Mouse (Mus musculus): ENCODE results near the gene Arid2. TPM values are rescaled to one million over a fixed set of nuclear protein-coding genes. Genes with fewer than 3 reads are reported as not detected.
"Not testable (repeated sequence)": the region's sequence is repeated elsewhere in the genome, so short reads cannot be mapped to it uniquely, and the experiment has no call there.

Arid2 gene
- polyA plus RNA-seq, 1 experiment = 35.6 TPM

DNA sequence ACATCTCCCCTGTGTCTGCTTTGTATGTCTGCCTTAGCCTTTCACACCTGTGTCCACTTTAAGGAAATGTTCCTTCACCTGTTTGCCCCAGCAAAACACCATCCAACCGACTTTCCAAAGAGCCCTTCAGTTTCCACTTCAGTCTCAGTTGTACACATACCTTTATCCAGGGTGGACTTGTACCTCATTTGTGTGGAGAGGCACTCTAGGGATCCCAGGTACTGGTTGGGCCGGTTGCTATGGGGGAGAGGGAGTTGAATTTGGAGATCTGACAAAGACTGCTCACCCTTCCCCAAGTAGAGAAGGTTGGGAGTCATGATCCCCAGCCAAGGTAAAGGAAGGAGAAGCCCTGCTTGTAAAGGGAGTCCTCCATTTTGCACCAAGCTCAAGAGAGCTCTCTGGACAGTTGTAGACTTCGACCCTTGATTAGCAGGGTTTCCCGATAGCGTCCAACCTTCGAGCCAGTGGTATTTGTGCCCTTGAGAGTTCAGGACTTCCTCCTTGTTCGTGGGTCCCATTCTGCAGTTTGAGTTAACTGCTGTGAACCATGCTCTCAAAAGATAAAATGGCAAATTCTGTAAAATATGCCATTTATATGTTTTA is 38.5 kb downstream of the Arid2 start:
- H3K4me3 ChIP-seq (ENCODE audit: insufficient read depth, low read depth, low read length) = no peak overlapping the region
- WGBS = 94% methylated on average over 7 of the region's 7 CpGs
- TF ChIP-seq POLR2A (IDR thresholded peaks at IDR 0.05; ENCODE audit: insufficient read depth, low read depth, low read length) (no peak), CTCF (IDR thresholded peaks at IDR 0.05; ENCODE audit: insufficient read depth, low read depth, low read length) (no peak)
- no peak overlapping the region for H3K27ac ChIP-seq (ENCODE audit: insufficient read depth, low read depth, low read length)
- H3K4me1 ChIP-seq (ENCODE audit: control insufficient read depth, insufficient read depth, low read length) = no peaks in the 10 kb centered on the region; the same call in 1 of the 2 replicates

DNA sequence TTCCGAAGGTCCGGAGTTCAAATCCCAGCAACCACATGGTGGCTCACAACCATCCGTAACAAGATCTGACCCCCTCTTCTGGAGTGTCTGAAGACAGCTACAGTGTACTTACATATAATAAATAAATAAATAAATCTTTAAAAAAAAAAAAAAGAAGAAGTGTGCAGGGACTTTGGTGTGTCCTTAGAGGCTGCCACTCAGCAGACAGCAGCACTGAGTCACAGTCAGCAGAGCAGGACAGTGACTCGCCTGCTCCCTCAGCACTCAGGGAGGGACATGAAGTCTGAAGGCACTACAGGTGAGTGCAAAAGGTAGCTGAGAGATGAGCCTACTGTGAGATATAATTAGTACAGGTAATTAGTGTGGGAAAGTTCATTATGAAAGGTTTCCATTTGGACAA is 41.4 kb downstream of the Arid2 start:
- H3K27ac ChIP-seq (ENCODE audit: insufficient read depth, low read depth, low read length); H3K4me1 ChIP-seq (ENCODE audit: control insufficient read depth, insufficient read depth, low read length); H3K4me3 ChIP-seq (ENCODE audit: insufficient read depth, low read depth, low read length): not testable (repeated sequence)
- 94% methylated on average over 4 of the region's 4 CpGs for WGBS

DNA sequence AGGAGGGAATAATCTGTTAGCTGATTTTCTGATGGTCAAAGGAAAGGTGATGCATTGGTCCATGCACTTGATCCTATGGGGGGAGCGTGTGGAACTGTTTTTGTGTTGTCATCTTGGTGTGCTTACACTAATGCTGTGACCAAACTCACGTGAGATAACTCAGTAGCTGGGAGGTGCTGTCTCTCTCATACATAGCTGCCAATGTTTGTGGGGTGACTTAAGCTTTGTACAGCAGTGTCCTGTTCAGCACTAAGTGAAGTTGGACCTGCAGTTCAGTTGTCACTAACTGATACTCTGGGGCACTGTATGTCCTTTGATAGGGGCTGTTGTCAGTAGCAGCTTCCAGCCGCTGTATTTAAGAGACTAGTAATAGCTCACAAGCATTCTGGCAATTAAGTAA is 43.2 kb downstream of the Arid2 start:
- H3K4me3 ChIP-seq (ENCODE audit: insufficient read depth, low read depth, low read length) = no peak overlapping the region
- H3K4me1 ChIP-seq (ENCODE audit: control insufficient read depth, insufficient read depth, low read length) = peaks cover 5% of the 10 kb centered on the region
- 65% methylated on average over 3 of the region's 3 CpGs for WGBS
- TF ChIP-seq CTCF (IDR thresholded peaks at IDR 0.05; ENCODE audit: insufficient read depth, low read depth, low read length) = no peak
- no peak overlapping the region for H3K27ac ChIP-seq (ENCODE audit: insufficient read depth, low read depth, low read length)

DNA sequence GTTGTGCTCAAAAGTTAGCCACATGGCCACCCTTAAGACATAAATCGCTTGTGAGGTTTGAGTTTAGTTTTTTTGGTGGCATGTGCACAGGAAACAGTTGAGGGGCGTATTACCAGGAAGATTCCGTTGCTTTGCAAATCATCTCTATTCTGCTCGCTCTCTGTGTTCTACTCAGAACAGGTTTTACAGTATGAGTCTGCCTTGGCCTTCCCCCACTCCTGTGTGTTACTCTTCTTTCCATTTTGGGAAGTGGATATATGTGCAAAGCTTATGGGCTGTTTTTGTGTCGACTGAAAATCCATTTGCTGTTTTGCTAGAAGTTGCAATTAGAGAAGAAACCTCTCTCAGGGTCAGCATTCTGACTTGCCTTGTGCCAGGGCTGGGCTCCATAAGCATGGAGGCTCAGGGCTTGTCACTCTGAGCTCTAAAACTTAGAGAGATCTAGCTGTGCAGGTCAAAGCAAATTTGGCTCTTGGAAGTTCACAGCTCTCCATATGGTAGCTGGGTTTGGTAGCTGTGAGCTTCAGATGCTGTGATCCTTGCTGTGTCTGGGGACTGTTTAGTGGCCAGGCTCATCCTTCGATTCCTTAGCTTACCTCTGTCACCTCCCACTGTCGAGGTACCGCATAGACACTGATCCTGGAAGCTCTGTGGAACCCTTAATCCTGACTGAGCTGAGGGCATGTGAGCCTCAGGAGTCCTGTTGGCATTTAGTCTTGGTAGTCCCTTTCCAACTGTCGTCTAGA is 45.3 kb downstream of the Arid2 start:
- TF ChIP-seq POLR2A (IDR thresholded peaks at IDR 0.05; ENCODE audit: insufficient read depth, low read depth, low read length) (no peak), CTCF (IDR thresholded peaks at IDR 0.05; ENCODE audit: insufficient read depth, low read depth, low read length) (no peak)
- Histone ChIP-seq H3K4me1 (ENCODE audit: control insufficient read depth, insufficient read depth, low read length) (peaks cover 5% of the 10 kb centered on the region), H3K4me3 (ENCODE audit: insufficient read depth, low read depth, low read length) (no peak overlapping the region), H3K27ac (ENCODE audit: insufficient read depth, low read depth, low read length) (no peak overlapping the region)
- 75% methylated on average over 9 of the region's 9 CpGs for WGBS

DNA sequence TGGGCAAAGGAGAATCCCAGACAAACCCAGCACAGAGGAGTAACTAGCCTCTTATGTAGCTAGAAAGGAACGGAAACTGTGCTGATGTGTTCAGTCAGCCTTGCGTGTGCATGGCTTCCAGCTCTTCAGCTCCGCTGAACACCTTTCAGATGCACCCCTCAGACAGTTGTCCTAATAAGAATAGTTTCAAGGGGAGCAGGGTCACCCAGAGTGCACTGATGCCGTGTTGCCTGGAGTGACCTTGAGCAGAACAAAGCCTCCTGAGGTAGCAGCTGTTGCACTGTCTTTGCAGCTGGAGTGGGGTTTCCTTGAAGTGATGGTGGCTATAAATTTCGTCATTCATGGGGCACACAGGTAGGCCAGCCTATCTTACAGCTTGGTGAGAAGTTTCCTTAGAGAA is 46.0 kb downstream of the Arid2 start:
- TF ChIP-seq CTCF (IDR thresholded peaks at IDR 0.05; ENCODE audit: insufficient read depth, low read depth, low read length) (no peak), POLR2A (IDR thresholded peaks at IDR 0.05; ENCODE audit: insufficient read depth, low read depth, low read length) (no peak)
- no peak overlapping the region for H3K4me3 ChIP-seq (ENCODE audit: insufficient read depth, low read depth, low read length)
- H3K27ac ChIP-seq (ENCODE audit: insufficient read depth, low read depth, low read length) = no peak overlapping the region
- 65% methylated on average over 5 of the region's 5 CpGs for WGBS
- peaks cover 5% of the 10 kb centered on the region for H3K4me1 ChIP-seq (ENCODE audit: control insufficient read depth, insufficient read depth, low read length)

DNA sequence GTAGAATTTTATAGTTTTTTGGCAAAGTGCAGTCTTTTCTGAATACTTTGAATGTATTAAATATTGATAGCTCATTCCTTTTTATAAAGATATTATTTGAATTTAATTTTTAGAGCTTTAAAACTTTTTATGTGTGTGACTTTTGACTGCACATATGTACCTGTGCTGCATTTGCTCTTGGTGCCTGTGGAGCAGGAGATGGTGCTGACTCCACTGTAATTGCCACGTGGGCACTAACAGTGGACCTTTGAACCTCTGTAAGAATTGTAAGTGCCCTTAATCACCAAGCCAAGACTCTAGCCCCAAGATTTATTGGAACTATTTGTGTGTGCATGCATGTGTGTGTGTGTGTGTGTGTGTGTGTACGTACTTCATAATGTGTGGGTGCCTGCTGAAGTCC is 53.6 kb downstream of the Arid2 start:
- 69% methylated on average over 2 of the region's 2 CpGs for WGBS
- Histone ChIP-seq H3K27ac (ENCODE audit: insufficient read depth, low read depth, low read length) (no peak overlapping the region), H3K4me1 (ENCODE audit: control insufficient read depth, insufficient read depth, low read length) (peaks cover 3% of the 10 kb centered on the region; the same call in 1 of the 2 replicates), H3K4me3 (ENCODE audit: insufficient read depth, low read depth, low read length) (no peak overlapping the region)
- no peak for TF ChIP-seq POLR2A (IDR thresholded peaks at IDR 0.05; ENCODE audit: insufficient read depth, low read depth, low read length)
- no peak for TF ChIP-seq CTCF (IDR thresholded peaks at IDR 0.05; ENCODE audit: insufficient read depth, low read depth, low read length)

DNA sequence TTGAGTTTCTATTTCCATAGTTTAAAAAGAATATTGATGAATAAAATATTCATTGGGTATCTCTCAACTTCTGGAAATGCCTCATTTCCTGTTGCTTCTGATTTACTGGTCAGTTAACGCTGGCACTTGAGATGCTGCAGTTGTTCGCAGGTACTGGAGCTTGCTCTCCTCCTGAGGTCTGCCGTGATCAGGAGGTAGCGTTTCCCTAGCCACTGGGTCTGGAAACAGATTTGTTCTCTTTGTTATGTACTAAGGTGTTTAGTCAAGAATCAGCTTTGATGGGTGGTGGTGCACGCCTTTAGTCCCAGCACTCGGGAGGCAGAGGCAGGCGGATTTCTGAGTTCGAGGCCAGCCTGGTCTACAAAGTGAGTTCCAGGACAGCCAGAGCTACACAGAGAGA is 54.8 kb downstream of the Arid2 start:
- H3K4me1 ChIP-seq (ENCODE audit: control insufficient read depth, insufficient read depth, low read length) = peaks cover 8% of the 10 kb centered on the region; the same call in 1 of the 2 replicates
- WGBS = 97% methylated on average over 8 of the region's 8 CpGs
- no peak overlapping the region for H3K27ac ChIP-seq (ENCODE audit: insufficient read depth, low read depth, low read length)
- no peak for TF ChIP-seq CTCF (IDR thresholded peaks at IDR 0.05; ENCODE audit: insufficient read depth, low read depth, low read length)
- no peak for TF ChIP-seq POLR2A (IDR thresholded peaks at IDR 0.05; ENCODE audit: insufficient read depth, low read depth, low read length)
- H3K4me3 ChIP-seq (ENCODE audit: insufficient read depth, low read depth, low read length) = no peak overlapping the region

DNA sequence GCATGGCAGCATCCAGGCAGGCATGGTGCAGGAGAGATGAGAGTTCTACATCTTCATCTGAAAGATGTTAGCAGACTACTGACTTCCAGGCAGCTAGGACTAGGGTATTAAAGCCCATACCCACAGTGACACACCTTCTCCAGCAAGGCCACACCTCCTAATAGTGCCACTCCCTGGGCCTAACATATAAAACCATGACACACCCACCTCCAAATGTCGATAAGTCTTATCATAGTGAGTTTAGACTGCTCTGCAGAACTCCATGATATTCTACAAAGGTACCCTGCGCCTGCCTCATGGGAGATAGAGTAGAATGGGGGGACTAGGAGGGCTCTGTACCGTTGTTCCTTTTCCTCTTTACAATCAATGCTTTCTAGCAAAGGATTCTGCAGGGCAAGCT is 55.6 kb downstream of the Arid2 start:
- H3K4me1 ChIP-seq (ENCODE audit: control insufficient read depth, insufficient read depth, low read length) = peaks cover 8% of the 10 kb centered on the region; the same call in 1 of the 2 replicates
- no peak for TF ChIP-seq CTCF (IDR thresholded peaks at IDR 0.05; ENCODE audit: insufficient read depth, low read depth, low read length)
- no peak for TF ChIP-seq POLR2A (IDR thresholded peaks at IDR 0.05; ENCODE audit: insufficient read depth, low read depth, low read length)
- no peak overlapping the region for H3K4me3 ChIP-seq (ENCODE audit: insufficient read depth, low read depth, low read length)
- WGBS = 90% methylated on average over 3 of the region's 3 CpGs
- no peak overlapping the region for H3K27ac ChIP-seq (ENCODE audit: insufficient read depth, low read depth, low read length)

DNA sequence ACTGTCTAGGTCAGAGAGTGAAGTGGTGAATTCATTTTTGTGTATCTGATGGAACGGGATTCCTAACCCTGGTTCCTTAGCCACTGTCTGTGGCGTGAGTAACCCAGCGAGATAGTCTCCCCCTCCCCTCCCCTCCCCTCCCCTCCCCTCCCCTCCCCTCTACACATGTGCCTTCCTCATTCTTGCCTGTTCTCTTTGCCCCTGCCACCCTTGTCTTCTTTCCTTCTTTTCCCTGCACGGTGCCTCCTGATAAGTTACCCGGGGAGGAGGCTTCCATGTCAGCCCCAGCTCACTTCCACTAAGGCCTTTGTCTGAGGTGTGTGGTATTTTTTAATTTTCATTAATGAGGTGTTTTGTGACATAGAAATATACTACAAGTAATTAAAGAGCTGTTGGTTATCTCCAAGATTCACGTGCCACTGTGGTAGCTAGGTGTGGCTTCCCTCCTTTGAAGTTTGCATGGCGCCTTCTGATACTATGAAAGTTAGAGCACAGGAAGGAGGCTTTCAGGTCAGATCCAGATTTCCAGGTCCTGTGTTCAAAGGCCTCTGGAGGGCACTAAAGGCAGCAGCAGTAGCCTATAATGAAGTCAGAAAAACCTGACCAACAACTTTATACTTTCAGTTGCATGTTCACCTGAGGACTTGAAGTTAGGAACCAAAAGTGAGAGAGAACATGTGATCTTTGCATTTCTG is 57.4 kb downstream of the Arid2 start:
- Histone ChIP-seq H3K4me3 (ENCODE audit: insufficient read depth, low read depth, low read length) (no peak overlapping the region), H3K4me1 (ENCODE audit: control insufficient read depth, insufficient read depth, low read length) (peaks cover 8% of the 10 kb centered on the region; the same call in 1 of the 2 replicates), H3K27ac (ENCODE audit: insufficient read depth, low read depth, low read length) (no peak overlapping the region)
- WGBS = 77% methylated on average over 7 of the region's 7 CpGs
- TF ChIP-seq POLR2A (IDR thresholded peaks at IDR 0.05; ENCODE audit: insufficient read depth, low read depth, low read length) = no peak
- TF ChIP-seq CTCF (IDR thresholded peaks at IDR 0.05; ENCODE audit: insufficient read depth, low read depth, low read length) = no peak

All from olfactory bulb, adult 2 months (tissue).